In genomic region chr6:31165011-31165410, GRCm38 (mm10) we compare ENCODE assay signal across 24 mouse cellular contexts.
"Had no signal": no experiment of that assay in that cellular context is flagged by ENCODE, and none has a peak within 500 bp of the region (broad histone marks: within the 10 kb centered on the region; RNA-seq: fewer than 3 reads in every experiment).

No protein-coding gene starts in this region.

- H3K9ac ChIP-seq: kidney, embryonic 15.5 days; limb, embryonic 12.5 days; limb, embryonic 15.5 days; liver, embryonic 14.5 days; liver, postnatal 0 days; lung, embryonic 15.5 days; midbrain, embryonic 13.5 days; neural tube, embryonic 13.5 days had no signal

- DNase-seq: kidney, adult 8-10 months; kidney, postnatal 10 days; kidney, postnatal 36 days; left cerebral cortex, postnatal 4 days; liver, postnatal 0 days; lung, postnatal 10 days; lung, postnatal 36 days; right cerebral cortex, postnatal 14 days; thymus, adult 18-20 months; thymus, postnatal 14 days; thymus, postnatal 4 days had no signal

- H3K27ac ChIP-seq: kidney, embryonic 15.5 days; limb, embryonic 12.5 days; limb, embryonic 15.5 days; liver, embryonic 14.5 days; lung, embryonic 15.5 days; midbrain, embryonic 10.5 days; midbrain, embryonic 13.5 days; neural tube, embryonic 13.5 days had no signal

- H3K9me3 ChIP-seq: kidney, embryonic 15.5 days; limb, embryonic 12.5 days; limb, embryonic 15.5 days; lung, embryonic 15.5 days; megakaryocyte, embryonic 14.5 days; midbrain, embryonic 10.5 days; midbrain, embryonic 13.5 days; neural tube, embryonic 13.5 days had no signal

- H3K4me2 ChIP-seq: kidney, embryonic 15.5 days; limb, embryonic 12.5 days; limb, embryonic 15.5 days; liver, embryonic 11.5 days; lung, embryonic 15.5 days; midbrain, embryonic 13.5 days; neural tube, embryonic 13.5 days had no signal

- ATAC-seq: inflammation-experienced regulatory T-cells, adult 6 months; liver, postnatal 0 days; midbrain, embryonic 13.5 days; midbrain, embryonic 16.5 days had no signal

- H3K27me3 ChIP-seq: lung, embryonic 15.5 days; megakaryocyte, embryonic 14.5 days; midbrain, embryonic 13.5 days; neural tube, embryonic 13.5 days had no signal

- H3K4me3 ChIP-seq: kidney, embryonic 15.5 days; limb, embryonic 12.5 days; limb, embryonic 15.5 days; lung, embryonic 15.5 days; megakaryocyte, embryonic 14.5 days; midbrain, embryonic 10.5 days; midbrain, embryonic 13.5 days; myocyte; neural tube, embryonic 13.5 days had no signal

- H3K36me3 ChIP-seq: kidney, embryonic 15.5 days; limb, embryonic 12.5 days; limb, embryonic 15.5 days; lung, embryonic 15.5 days; midbrain, embryonic 10.5 days; midbrain, embryonic 13.5 days; neural tube, embryonic 13.5 days had no signal
